Mouse (Mus musculus): ENCODE results near the gene Golt1b.

DNA sequence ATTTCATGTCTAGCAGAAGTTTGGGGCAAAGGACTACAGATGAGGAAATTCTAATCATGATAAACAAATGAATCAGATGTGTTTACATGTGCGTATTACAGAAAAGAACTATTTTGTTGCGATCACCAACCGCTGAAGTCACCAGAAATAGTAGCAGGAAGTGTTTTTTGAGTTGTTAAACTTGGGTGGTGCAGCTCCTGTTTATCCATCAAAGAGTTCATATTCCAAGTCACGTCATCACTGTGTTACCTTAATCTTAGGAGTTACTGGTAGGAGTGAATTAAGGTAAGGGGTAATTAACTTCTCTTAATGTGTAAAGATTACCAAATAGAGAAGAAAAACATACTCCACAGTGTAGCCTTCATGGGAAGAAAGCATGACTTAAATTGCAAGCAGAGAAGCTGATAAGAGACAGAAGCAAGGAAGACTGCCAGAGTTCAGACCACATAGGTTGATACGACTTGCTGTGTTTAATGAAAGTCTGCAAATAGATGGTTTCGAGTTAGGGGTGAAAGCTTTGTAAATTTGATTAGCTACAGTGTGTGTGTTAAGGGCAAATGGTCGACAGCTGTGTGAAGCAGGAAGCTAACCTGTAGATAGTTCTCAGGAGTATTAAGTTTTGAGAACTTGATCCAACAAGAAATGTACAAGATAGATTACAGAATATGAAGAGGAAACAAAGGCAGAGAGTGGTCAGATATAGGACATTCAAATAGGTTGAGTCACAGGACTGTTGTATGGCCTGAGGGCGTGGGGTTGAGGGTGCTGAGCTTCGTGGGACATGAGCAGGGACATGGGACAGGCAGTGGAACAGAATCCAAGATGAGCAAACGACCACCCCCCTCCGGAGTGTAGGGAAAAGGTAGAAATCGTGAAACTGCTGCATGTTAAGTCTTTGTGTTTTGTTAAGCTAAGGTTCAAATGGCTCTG lies 40.6 kb upstream of the Golt1b start:
- TF ChIP-seq CTCF (IDR thresholded peaks at IDR 0.05; ENCODE audit: low read depth) (no peak), EP300 (IDR thresholded peaks at IDR 0.05; ENCODE audit: low read depth) (no peak)
